Mouse (Mus musculus) heart, postnatal 0 days (tissue): ENCODE measurements around the gene Mettl7a3.

Experiments used
- CTCF ChIP-seq: IDR thresholded peaks from 2 replicates; pipeline ENCODE4 v1.5.1; 2016; ENCODE audit warnings: antibody characterized with exemption, control low read depth, low read depth
- EP300 ChIP-seq: IDR thresholded peaks from 2 replicates; pipeline ENCODE4 v1.6.1; 2016; ENCODE audit warnings: antibody characterized with exemption, low read depth

DNA sequence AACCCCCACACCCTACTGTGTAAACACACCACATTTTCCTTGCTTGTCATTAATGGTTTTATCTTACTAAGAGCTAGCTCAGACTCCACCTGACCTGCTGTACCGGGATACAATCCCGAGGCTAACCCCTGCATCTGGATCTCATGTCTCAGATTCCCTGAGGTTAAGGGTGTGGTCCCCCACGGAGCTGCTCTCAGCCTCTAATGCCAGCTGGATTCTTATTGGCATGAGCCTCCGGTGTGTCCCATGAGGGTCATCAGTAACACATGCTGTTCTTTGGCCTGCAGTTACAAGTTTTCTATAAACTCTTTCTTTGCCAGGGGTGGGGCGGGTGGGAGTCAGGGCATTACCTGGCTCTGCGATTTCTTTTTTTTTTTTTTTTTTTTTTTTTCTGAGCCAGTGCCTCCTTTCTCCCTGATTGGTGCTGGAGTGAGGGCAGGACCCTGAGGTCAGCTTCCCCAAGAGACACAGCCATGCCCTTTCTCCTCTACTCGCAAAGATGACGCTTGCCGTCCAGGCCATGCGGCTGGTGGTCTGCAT is 18.1 kb downstream of the Mettl7a3 start, which contains the start of the genes Methig1 and Mettl7a2:
- no peak for TF ChIP-seq CTCF
- TF ChIP-seq EP300: no peak
